Comparison of ENCODE assay signal across 27 mouse cellular contexts in the genomic region with DNA sequence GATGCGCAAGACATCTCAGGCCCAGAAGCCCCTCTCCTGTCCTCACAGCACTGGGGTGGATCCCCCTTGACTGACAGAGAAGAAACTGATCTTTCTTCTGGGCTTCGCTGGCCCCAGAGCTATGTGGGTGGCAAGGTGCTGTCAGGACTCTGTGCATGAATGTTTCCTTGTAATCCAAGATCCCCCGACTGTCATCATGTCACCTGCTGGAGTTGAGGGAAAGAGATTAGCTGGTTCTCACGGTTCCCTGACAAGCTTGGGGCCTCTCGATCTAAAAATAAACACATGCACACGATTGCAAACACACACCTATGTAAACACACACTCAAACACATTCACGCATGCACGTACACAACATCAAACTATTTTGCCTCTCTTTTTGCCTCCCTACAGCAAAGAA. TPM values are rescaled to one million over a fixed set of nuclear protein-coding genes. Genes with fewer than 3 reads are reported as not detected.
DNase-seq lines count a peak whose midpoint lies in the region; ATAC-seq and TF ChIP-seq lines count a peak whose summit lies in the region.
"Had no signal": no experiment of that assay in that cellular context is flagged by ENCODE, and none has a peak within 500 bp of the region (broad histone marks: within the 10 kb centered on the region; RNA-seq: fewer than 3 reads in every experiment).

No protein-coding gene starts in this region.

- H3K36me3 ChIP-seq in kidney, postnatal 0 days (ENCODE audit: insufficient read depth, low read length) = no peaks in the 10 kb centered on the region
- H3K36me3 ChIP-seq in kidney, embryonic 14.5 days (ENCODE audit: control insufficient read depth, insufficient read depth, low read length) = no peaks in the 10 kb centered on the region
- H3K36me3 ChIP-seq in liver, embryonic 11.5 days (ENCODE audit: control insufficient read depth, insufficient read depth, low read length) = no peaks in the 10 kb centered on the region
- H3K36me3 ChIP-seq in liver, postnatal 0 days (replicated peaks; ENCODE audit: insufficient read depth, low read length) = 0 out of 2 replicates have a peak, but pooled peaks cover 4% of the 10 kb centered on the region
- H3K36me3 ChIP-seq: embryonic facial prominence, embryonic 13.5 days; kidney, embryonic 15.5 days; lung, embryonic 15.5 days had no signal

- H3K9ac ChIP-seq in kidney, postnatal 0 days (ENCODE audit: low read depth, low read length) = peak overlapping the region; percentile 15; the same call in 1 of the 2 replicates
- no peak overlapping the region for H3K9ac ChIP-seq in kidney, embryonic 14.5 days (ENCODE audit: low read depth, low read length)
- peak overlapping the region; percentile 32; the same call in 1 of the 2 replicates for H3K9ac ChIP-seq in liver, embryonic 11.5 days (ENCODE audit: low read depth, low read length)
- no peak overlapping the region; the same call in 1 of the 2 replicates for H3K9ac ChIP-seq in liver, postnatal 0 days (replicated peaks)
- H3K9ac ChIP-seq: embryonic facial prominence, embryonic 13.5 days; forebrain, postnatal 0 days; kidney, embryonic 15.5 days; lung, embryonic 15.5 days had no signal

- WGBS in kidney, postnatal 0 days = 52% methylated on average over 8 of the region's 8 CpGs
- 51% methylated on average over 8 of the region's 8 CpGs for WGBS in kidney, embryonic 14.5 days
- WGBS in liver, embryonic 11.5 days = 48% methylated on average over 8 of the region's 8 CpGs
- 58% methylated on average over 8 of the region's 8 CpGs for WGBS in liver, postnatal 0 days (ENCODE audit: insufficient replicate concordance)

- H3K9me3 ChIP-seq in kidney, postnatal 0 days (replicated peaks; ENCODE audit: low read length) = no peaks in the 10 kb centered on the region
- H3K9me3 ChIP-seq in kidney, embryonic 14.5 days (ENCODE audit: control insufficient read depth, low read length) = no peaks in the 10 kb centered on the region
- H3K9me3 ChIP-seq in liver, embryonic 11.5 days (ENCODE audit: control insufficient read depth, low read length) = no peaks in the 10 kb centered on the region
- no peaks in the 10 kb centered on the region for H3K9me3 ChIP-seq in liver, postnatal 0 days (ENCODE audit: low read length)
- H3K9me3 ChIP-seq: embryonic facial prominence, embryonic 13.5 days; kidney, embryonic 15.5 days; lung, embryonic 15.5 days had no signal

- H3K27ac ChIP-seq in kidney, postnatal 0 days = no peak overlapping the region
- no peak overlapping the region for H3K27ac ChIP-seq in kidney, embryonic 14.5 days (ENCODE audit: low read depth, low read length)
- 0 out of 2 replicates have a peak overlapping the region, but pooled peaks have one; percentile 0 for H3K27ac ChIP-seq in liver, embryonic 11.5 days (ENCODE audit: low read depth, low read length)
- peak overlapping the region; percentile 73 for H3K27ac ChIP-seq in liver, postnatal 0 days (ENCODE audit: low read depth)
- H3K27ac ChIP-seq: embryonic facial prominence, embryonic 13.5 days; kidney, embryonic 15.5 days; left cerebral cortex, adult 2 months; lung, embryonic 15.5 days had no signal

- H3K4me3 ChIP-seq in kidney, postnatal 0 days (replicated peaks; ENCODE audit: low read depth, low read length) = no peak overlapping the region
- no peak overlapping the region for H3K4me3 ChIP-seq in kidney, embryonic 14.5 days (ENCODE audit: low read length)
- no peak overlapping the region for H3K4me3 ChIP-seq in liver, embryonic 11.5 days (ENCODE audit: low read depth, low read length)
- no peak overlapping the region for H3K4me3 ChIP-seq in liver, postnatal 0 days (ENCODE audit: low read depth, low read length)
- H3K4me3 ChIP-seq: embryonic facial prominence, embryonic 13.5 days; kidney, embryonic 15.5 days; left cerebral cortex, adult 2 months; lung, embryonic 15.5 days had no signal

- H3K4me1 ChIP-seq in kidney, postnatal 0 days (replicated peaks; ENCODE audit: insufficient read depth, low read length) = no peaks in the 10 kb centered on the region
- peaks cover 8% of the 10 kb centered on the region for H3K4me1 ChIP-seq in kidney, embryonic 14.5 days (ENCODE audit: control insufficient read depth, insufficient read depth, low read length)
- peaks cover 41% of the 10 kb centered on the region for H3K4me1 ChIP-seq in liver, embryonic 11.5 days (replicated peaks; ENCODE audit: control insufficient read depth, insufficient read depth, low read length)
- H3K4me1 ChIP-seq in liver, postnatal 0 days (ENCODE audit: insufficient read depth) = peaks cover 29% of the 10 kb centered on the region

- no peak overlapping the region for H3K4me2 ChIP-seq in kidney, postnatal 0 days (ENCODE audit: low read length)
- no peak overlapping the region for H3K4me2 ChIP-seq in kidney, embryonic 14.5 days (replicated peaks; ENCODE audit: low read depth, low read length)
- H3K4me2 ChIP-seq in liver, embryonic 11.5 days = no peak overlapping the region
- H3K4me2 ChIP-seq in liver, postnatal 0 days (ENCODE audit: low read depth, low read length) = 0 out of 2 replicates have a peak overlapping the region, but pooled peaks have one; percentile 7
- H3K4me2 ChIP-seq: embryonic facial prominence, embryonic 13.5 days; kidney, embryonic 15.5 days; lung, embryonic 15.5 days had no signal

- no peak for TF ChIP-seq CTCF in kidney, postnatal 0 days (IDR thresholded peaks at IDR 0.05; ENCODE audit: low read depth)
- no peak for TF ChIP-seq CTCF in liver, postnatal 0 days (IDR thresholded peaks at IDR 0.05; ENCODE audit: low read depth)

- intact Hi-C loops in heart, postnatal 25 days (cut with DNase I) = loop anchor here (5.0 kb wide), 2 partner anchors 198 to 373 kb away; a partner anchor contains a TSS

- no peak for ATAC-seq in kidney, postnatal 0 days (replicated peaks; ENCODE audit: low FRiP score, low read depth)
- no peak for ATAC-seq in kidney, embryonic 14.5 days (ENCODE audit: low FRiP score, low TSS enrichment)
- ATAC-seq in liver, embryonic 11.5 days (replicated peaks; ENCODE audit: low FRiP score) = no peak
- ATAC-seq in liver, postnatal 0 days = no peak
- ATAC-seq: activated CD4-positive, CD25-positive, alpha-beta regulatory T cell, adult 4 months; forebrain, postnatal 0 days; intestine, postnatal 0 days had no signal

- DNase-seq in heart, adult 11 months = peak; percentile 49
- no peak for DNase-seq in heart, postnatal 25 days (ENCODE audit: low spot score)
- no peak for DNase-seq in kidney, postnatal 0 days (ENCODE audit: low spot score)
- no peak for DNase-seq in liver, embryonic 11.5 days (ENCODE audit: low spot score)
- DNase-seq in liver, postnatal 0 days = no peak
- no peak for DNase-seq in layer of hippocampus, adult 8-10 months (ENCODE audit: low spot score in 2 of 2)
- DNase-seq: adrenal gland, adult 8-10 months; B cell, adult 2 months; cerebellum, adult 2 months; cerebellum, postnatal 25 days; forebrain, postnatal 0 days; gastrocnemius, postnatal 25 days; kidney, postnatal 4 days; layer of hippocampus, adult 9-11 months; lung, postnatal 36 days; midbrain, embryonic 14.5 days; right cerebral cortex, postnatal 14 days; spleen, adult 18-20 months; thymus, postnatal 36 days had no signal

- no peak for TF ChIP-seq EP300 in liver, postnatal 0 days (IDR thresholded peaks at IDR 0.05; ENCODE audit: low read depth)

- H3K27me3 ChIP-seq in kidney, postnatal 0 days (ENCODE audit: insufficient read depth, low read length) = no peaks in the 10 kb centered on the region
- H3K27me3 ChIP-seq in kidney, embryonic 14.5 days (ENCODE audit: control insufficient read depth, insufficient read depth, low read length) = no peaks in the 10 kb centered on the region
- H3K27me3 ChIP-seq in liver, embryonic 11.5 days (replicated peaks; ENCODE audit: control insufficient read depth, insufficient read depth, low read length) = no peaks in the 10 kb centered on the region
- no peaks in the 10 kb centered on the region for H3K27me3 ChIP-seq in liver, postnatal 0 days (ENCODE audit: insufficient read depth, low read length)
- H3K27me3 ChIP-seq: CH12.LX; embryonic facial prominence, embryonic 13.5 days; kidney, embryonic 15.5 days; lung, embryonic 15.5 days had no signal

RNA-seq across cellular contexts. Expression of a gene that starts 54.2 kb away (rescaled TPM):
- total RNA-seq in heart, postnatal 25 days (2021) = 10 to 100 TPM; 61.6 to 66.6 TPM
- polyA plus RNA-seq in kidney, postnatal 0 days (2015; fragmentation: Nextera tagmentation; extraction: Ambion mirVana) = 6.7 and 8.1 TPM in 2 replicates
- polyA plus RNA-seq in kidney, embryonic 14.5 days (2014; fragmentation: Nextera tagmentation; extraction: Ambion mirVana) = 6.8 and 11.0 TPM in 2 replicates
- 4.1 and 4.5 TPM in 2 replicates for polyA plus RNA-seq in liver, embryonic 11.5 days (2014; fragmentation: Nextera tagmentation; extraction: Ambion mirVana)
- polyA plus RNA-seq in liver, postnatal 0 days (2015; fragmentation: Nextera tagmentation; extraction: Ambion mirVana) = 4.5 and 5.1 TPM in 2 replicates
- total RNA-seq in layer of hippocampus, adult 8-10 months (2022) = 10 to 100 TPM; 38.4 to 49.5 (median 44.6) TPM

Comparison
In these comparisons a context has a peak if more than half of its experiments do, and no peak if none do; other contexts are left out.
1. H3K9ac ChIP-seq: peak in kidney, postnatal 0 days (single experiment) and liver, embryonic 11.5 days (single experiment); none in kidney, embryonic 14.5 days (single experiment) and liver, postnatal 0 days (single experiment).
2. H3K27ac ChIP-seq: peak in liver, embryonic 11.5 days (single experiment) and liver, postnatal 0 days (single experiment); none in kidney, postnatal 0 days (single experiment) and kidney, embryonic 14.5 days (single experiment).